Mouse (Mus musculus) limb, embryonic 14.5 days (tissue): ENCODE measurements around the gene Fam117b. TPM values are rescaled to one million over a fixed set of nuclear protein-coding genes. Genes with fewer than 3 reads are reported as not detected.

Experiments
- ATAC-seq: fragments of 200-750 bp; cut with Nextera tagmentation; 2 replicates; pipeline ENCODE4 v1.8.0; 2017; ENCODE audit warnings: low read depth, moderate number of reproducible peaks, moderate TSS enrichment; ENCODE audit not compliant: low FRiP score
- DNase-seq: peaks from one replicate; pipeline ENCODE4 v3.0.0-alpha.2; 2015; ENCODE audit warnings: low spot score
- H3K27ac ChIP-seq: fragments of 300-500 bp; sonication (generic); replicated peaks from 2 replicates; pipeline ENCODE4 v1.5.1; 2014; ENCODE audit warnings: low read depth, mild to moderate bottlenecking, low read length, moderate library complexity, mixed read lengths
- H3K27me3 ChIP-seq: fragments of 300-500 bp; sonication (generic); 2 replicates; pipeline ENCODE4 v1.6.1; 2014; ENCODE audit warnings: low read length, mixed read lengths; ENCODE audit not compliant: control insufficient read depth, insufficient read depth
- H3K36me3 ChIP-seq: fragments of 300-500 bp; sonication (generic); 2 replicates; pipeline ENCODE4 v1.6.1; 2014; ENCODE audit warnings: mild to moderate bottlenecking, low read length, moderate library complexity, mixed read lengths; ENCODE audit not compliant: control insufficient read depth, insufficient read depth
- H3K4me1 ChIP-seq: fragments of 300-500 bp; sonication (generic); 2 replicates; pipeline ENCODE4 v1.6.1; 2014; ENCODE audit warnings: antibody characterized with exemption, low read length, mixed read lengths; ENCODE audit not compliant: control insufficient read depth, insufficient read depth
- H3K4me2 ChIP-seq: fragments of 300-500 bp; sonication (generic); replicated peaks from 2 replicates; pipeline ENCODE4 v1.6.1; 2014; ENCODE audit warnings: low read depth, mild to moderate bottlenecking, low read length, moderate library complexity; ENCODE audit not compliant: severe bottlenecking
- H3K4me3 ChIP-seq: fragments of 300-500 bp; sonication (generic); replicated peaks from 2 replicates; pipeline ENCODE4 v1.5.1; 2014; ENCODE audit warnings: low read length
- H3K9ac ChIP-seq: fragments of 300-500 bp; sonication (generic); 2 replicates; pipeline ENCODE4 v1.6.1; 2014; ENCODE audit warnings: mild to moderate bottlenecking, low read depth, low read length, moderate library complexity; ENCODE audit not compliant: severe bottlenecking
- H3K9me3 ChIP-seq: fragments of 300-500 bp; sonication (generic); 2 replicates; pipeline ENCODE4 v1.6.1; 2016; ENCODE audit warnings: low read length; ENCODE audit not compliant: control insufficient read depth
- POLR2A ChIP-seq: fragments of 200-500 bp; IDR thresholded peaks from 2 replicates; pipeline ENCODE4 v1.8.0; 2012; ENCODE audit warnings: inconsistent platforms, mild to moderate bottlenecking, moderate library complexity, borderline replicate concordance; ENCODE audit not compliant: insufficient read depth, insufficient read length; ENCODE audit errors: extremely low read depth
- WGBS: fragments of 180-500 bp; shearing (Covaris S2); extraction: QIAGEN DNeasy Blood & Tissue Kit; methylation state at CpG from one replicate; pipeline ENCODE4 v1.1.7; 2014; 5-methylcytosine and 5-hydroxymethylcytosine counted together
- polyA plus RNA-seq, 2 experiments: library from polyadenylated mRNA; depleted of rRNA in 1 of 2; stranded (reverse) in 1 of 2; unstranded in 1 of 2; fragments of >200 nt; fragmentation: Nextera tagmentation in 1 of 2; extraction: Ambion mirVana in 1 of 2; gene quantifications; 2 replicates each; pipeline versions ENCODE4 v1.2.1 to v1.2.3; 2012 to 2014

Gene Fam117b
- polyA plus RNA-seq, 2 experiments, result 12.3 to 12.4 TPM

DNA sequence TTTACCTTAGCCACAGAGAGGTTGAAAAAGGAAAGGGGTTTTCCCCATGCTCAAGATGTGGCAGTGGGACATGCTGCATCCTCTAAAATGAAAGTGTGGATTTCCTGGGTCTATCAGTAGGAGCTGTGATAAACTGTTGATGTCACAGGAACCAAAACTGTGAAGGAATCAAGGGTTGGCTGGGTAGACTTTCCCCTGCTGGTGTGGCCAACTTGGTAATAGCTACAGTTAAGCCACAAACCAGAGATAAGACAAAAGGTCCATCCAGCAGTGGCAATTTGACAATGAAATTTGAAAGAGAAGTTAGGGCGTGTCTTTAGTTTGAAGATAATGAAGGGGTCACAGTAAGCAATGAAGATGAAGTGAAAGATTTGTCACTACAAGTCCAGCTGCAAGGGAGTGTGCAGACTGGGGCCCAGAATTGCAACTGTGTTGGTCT, 104.2 kb downstream of the Fam117b start:
- Histone ChIP-seq H3K4me1 (no peaks in the 10 kb centered on the region), H3K36me3 (no peaks in the 10 kb centered on the region), H3K27me3 (no peaks in the 10 kb centered on the region), H3K27ac (no peak overlapping the region), H3K4me2 (no peak overlapping the region), H3K9me3 (no peaks in the 10 kb centered on the region), H3K4me3 (no peak overlapping the region), H3K9ac (no peak overlapping the region)
- ATAC-seq (no peak), DNase-seq (no peak)
- 82% methylated on average over 1 of the region's 1 CpGs for WGBS
- no peak for TF ChIP-seq POLR2A

Other genes starting within 250 kb of the Fam117b start
- gene Sumo1, start 242.2 kb upstream of the Fam117b start, polyA plus RNA-seq (2012; rRNA removed), result 114 and 141 TPM in 2 replicates
- 420 and 427 TPM in 2 replicates for gene Sumo1, start 242.2 kb upstream of the Fam117b start, polyA plus RNA-seq (2014; fragmentation: Nextera tagmentation; extraction: Ambion mirVana)
- 65.7 and 115 TPM in 2 replicates for gene Nop58, start 228.0 kb upstream of the Fam117b start, polyA plus RNA-seq (2012; rRNA removed)
- gene Nop58, start 228.0 kb upstream of the Fam117b start, polyA plus RNA-seq (2014; fragmentation: Nextera tagmentation; extraction: Ambion mirVana), result 185 and 200 TPM in 2 replicates
- 14.6 and 16.6 TPM in 2 replicates for gene Bmpr2, start 149.6 kb upstream of the Fam117b start, polyA plus RNA-seq (2012; rRNA removed)
- gene Bmpr2, start 149.6 kb upstream of the Fam117b start, polyA plus RNA-seq (2014; fragmentation: Nextera tagmentation; extraction: Ambion mirVana), result 15.2 and 17.0 TPM in 2 replicates
- gene Ica1l, start 130.2 kb downstream of the Fam117b start, polyA plus RNA-seq (2012; rRNA removed), result 1.3 and 1.7 TPM in 2 replicates
- 1.7 and 2.3 TPM in 2 replicates for gene Ica1l, start 130.2 kb downstream of the Fam117b start, polyA plus RNA-seq (2014; fragmentation: Nextera tagmentation; extraction: Ambion mirVana)
- 9.0 and 9.3 TPM in 2 replicates for gene Carf, start 185.2 kb downstream of the Fam117b start, polyA plus RNA-seq (2012; rRNA removed)
- gene Carf, start 185.2 kb downstream of the Fam117b start, polyA plus RNA-seq (2014; fragmentation: Nextera tagmentation; extraction: Ambion mirVana), result 8.6 and 9.4 TPM in 2 replicates
- 19.3 and 23.4 TPM in 2 replicates for gene Wdr12, start 185.6 kb downstream of the Fam117b start, polyA plus RNA-seq (2012; rRNA removed)
- gene Wdr12, start 185.6 kb downstream of the Fam117b start, polyA plus RNA-seq (2014; fragmentation: Nextera tagmentation; extraction: Ambion mirVana), result 39.6 and 44.8 TPM in 2 replicates